Mouse (Mus musculus): ENCODE data around the gene Oas1a. TPM values are rescaled to one million over a fixed set of nuclear protein-coding genes. Genes with fewer than 3 reads are reported as not detected.

Gene Oas1a
- polyA plus RNA-seq, 1 experiment from 2014 or later, result 2.2 TPM

- H3K4me2 ChIP-seq (replicated peaks; ENCODE audit: low read depth, low read length), result no peak overlapping the region
- ATAC-seq (ENCODE audit: low FRiP score, low TSS enrichment), result no peak
- H3K9me3 ChIP-seq (ENCODE audit: control insufficient read depth, low read length), result no peaks in the 10 kb centered on the region
- H3K4me1 ChIP-seq (ENCODE audit: control insufficient read depth, insufficient read depth, low read length), result no peaks in the 10 kb centered on the region
- H3K4me3 ChIP-seq (ENCODE audit: low read length), result no peak overlapping the region
- no peaks in the 10 kb centered on the region for H3K36me3 ChIP-seq (ENCODE audit: control insufficient read depth, insufficient read depth, low read length)
- no peaks in the 10 kb centered on the region for H3K27me3 ChIP-seq (ENCODE audit: control insufficient read depth, insufficient read depth, low read length)
- 88% methylated on average over 7 of the region's 7 CpGs for WGBS
- H3K9ac ChIP-seq (ENCODE audit: low read depth, low read length), result no peak overlapping the region
- H3K27ac ChIP-seq (ENCODE audit: low read depth, low read length), result no peak overlapping the region
Measured at GRCm38 (mm10) chr5:120869436-120870015, 37.8 kb downstream of the Oas1a start.

GRCm38 (mm10) chr5:120865336-120865860 is 41.9 kb downstream of the Oas1a start:
- Histone ChIP-seq H3K9ac (ENCODE audit: low read depth, low read length) (no peak overlapping the region), H3K4me1 (ENCODE audit: control insufficient read depth, insufficient read depth, low read length) (no peaks in the 10 kb centered on the region), H3K4me2 (replicated peaks; ENCODE audit: low read depth, low read length) (no peak overlapping the region), H3K4me3 (ENCODE audit: low read length) (no peak overlapping the region), H3K9me3 (ENCODE audit: control insufficient read depth, low read length) (no peaks in the 10 kb centered on the region), H3K27me3 (ENCODE audit: control insufficient read depth, insufficient read depth, low read length) (no peaks in the 10 kb centered on the region), H3K27ac (ENCODE audit: low read depth, low read length) (no peak overlapping the region), H3K36me3 (ENCODE audit: control insufficient read depth, insufficient read depth, low read length) (no peaks in the 10 kb centered on the region)
- no peak for ATAC-seq (ENCODE audit: low FRiP score, low TSS enrichment)
- WGBS, result 74% methylated on average over 3 of the region's 3 CpGs

GRCm38 (mm10) chr5:120861121-120861520 is 46.2 kb downstream of the Oas1a start, which contains the start of gene Oas1h:
Oas1h (plus strand) TSS chr5:120861421.
- Histone ChIP-seq H3K27ac (ENCODE audit: low read depth, low read length) (no peak within 1 kb of the TSS), H3K4me1 (ENCODE audit: control insufficient read depth, insufficient read depth, low read length) (no peaks in the 10 kb centered on the region), H3K9me3 (ENCODE audit: control insufficient read depth, low read length) (no peaks in the 10 kb centered on the region), H3K9ac (ENCODE audit: low read depth, low read length) (no peak within 1 kb of the TSS), H3K36me3 (ENCODE audit: control insufficient read depth, insufficient read depth, low read length) (no peaks in the 10 kb centered on the region), H3K27me3 (ENCODE audit: control insufficient read depth, insufficient read depth, low read length) (no peaks in the 10 kb centered on the region), H3K4me2 (replicated peaks; ENCODE audit: low read depth, low read length) (no peak within 1 kb of the TSS), H3K4me3 (ENCODE audit: low read length) (no peak within 1 kb of the TSS)
- no peak for ATAC-seq (ENCODE audit: low FRiP score, low TSS enrichment)
- 45% methylated on average over 4 of the region's 4 CpGs for WGBS

- Histone ChIP-seq H3K27ac (ENCODE audit: low read depth, low read length) (no peak overlapping the region), H3K4me3 (ENCODE audit: low read length) (no peak overlapping the region), H3K36me3 (ENCODE audit: control insufficient read depth, insufficient read depth, low read length) (no peaks in the 10 kb centered on the region), H3K9me3 (ENCODE audit: control insufficient read depth, low read length) (peaks cover 5% of the 10 kb centered on the region; the same call in 1 of the 2 replicates), H3K27me3 (ENCODE audit: control insufficient read depth, insufficient read depth, low read length) (no peaks in the 10 kb centered on the region), H3K9ac (ENCODE audit: low read depth, low read length) (no peak overlapping the region), H3K4me2 (replicated peaks; ENCODE audit: low read depth, low read length) (no peak overlapping the region), H3K4me1 (ENCODE audit: control insufficient read depth, insufficient read depth, low read length) (no peaks in the 10 kb centered on the region)
- WGBS, result 85% methylated on average over 2 of the region's 2 CpGs
- no peak for ATAC-seq (ENCODE audit: low FRiP score, low TSS enrichment)
Measured at GRCm38 (mm10) chr5:120859241-120859640, 48.1 kb downstream of the Oas1a start.

GRCm38 (mm10) chr5:120849601-120850136 is 57.7 kb downstream of the Oas1a start:
- no peak overlapping the region for H3K4me3 ChIP-seq (ENCODE audit: low read length)
- no peaks in the 10 kb centered on the region for H3K27me3 ChIP-seq (ENCODE audit: control insufficient read depth, insufficient read depth, low read length)
- H3K4me2 ChIP-seq (replicated peaks; ENCODE audit: low read depth, low read length), result no peak overlapping the region
- no peaks in the 10 kb centered on the region for H3K4me1 ChIP-seq (ENCODE audit: control insufficient read depth, insufficient read depth, low read length)
- no peak overlapping the region for H3K27ac ChIP-seq (ENCODE audit: low read depth, low read length)
- no peaks in the 10 kb centered on the region for H3K36me3 ChIP-seq (ENCODE audit: control insufficient read depth, insufficient read depth, low read length)
- no peak overlapping the region for H3K9ac ChIP-seq (ENCODE audit: low read depth, low read length)
- H3K9me3 ChIP-seq (ENCODE audit: control insufficient read depth, low read length), result peaks cover 6% of the 10 kb centered on the region; the same call in 1 of the 2 replicates
- ATAC-seq (ENCODE audit: low FRiP score, low TSS enrichment), result no peak
- WGBS, result 67% methylated on average over 3 of the region's 3 CpGs

- ATAC-seq (ENCODE audit: low FRiP score, low TSS enrichment), result no peak
- Histone ChIP-seq H3K36me3 (ENCODE audit: control insufficient read depth, insufficient read depth, low read length) (no peaks in the 10 kb centered on the region), H3K4me1 (ENCODE audit: control insufficient read depth, insufficient read depth, low read length) (no peaks in the 10 kb centered on the region), H3K4me3 (ENCODE audit: low read length) (no peak within 1 kb of the TSS), H3K9ac (ENCODE audit: low read depth, low read length) (no peak within 1 kb of the TSS), H3K27ac (ENCODE audit: low read depth, low read length) (no peak within 1 kb of the TSS), H3K27me3 (ENCODE audit: control insufficient read depth, insufficient read depth, low read length) (no peaks in the 10 kb centered on the region), H3K9me3 (ENCODE audit: control insufficient read depth, low read length) (0 out of 2 replicates have a peak, but pooled peaks cover 2% of the 10 kb centered on the region), H3K4me2 (replicated peaks; ENCODE audit: low read depth, low read length) (no peak within 1 kb of the TSS)
- 77% methylated on average over 4 of the region's 4 CpGs for WGBS
Measured at GRCm38 (mm10) chr5:120847067-120847466, 60.3 kb downstream of the Oas1a start, which contains the start of gene Oas1f. Oas1f (plus strand) TSS chr5:120847367.

Small RNA genes within 50 kb of the gene (microRNA-seq; reads per million reads assigned to microRNA genes)
- not detected for gene Gm22907

Other genes starting within 250 kb of the Oas1a start
- 7.3 and 10.1 TPM in 2 replicates for gene Dtx1, start 195.6 kb downstream of the Oas1a start, polyA plus RNA-seq (2014; fragmentation: Nextera tagmentation; extraction: Ambion mirVana)
- 0.19 and 0.37 TPM in 2 replicates for gene Oas2, start 157.7 kb downstream of the Oas1a start, polyA plus RNA-seq (2014; fragmentation: Nextera tagmentation; extraction: Ambion mirVana)
- gene Oas3, start 129.9 kb downstream of the Oas1a start, polyA plus RNA-seq (2014; fragmentation: Nextera tagmentation; extraction: Ambion mirVana), result not detected in 2 replicates
- gene Oas1e, start 112.0 kb downstream of the Oas1a start, polyA plus RNA-seq (2014; fragmentation: Nextera tagmentation; extraction: Ambion mirVana), result not detected in 2 replicates
- gene Oas1c, start 95.0 kb downstream of the Oas1a start, polyA plus RNA-seq (2014; fragmentation: Nextera tagmentation; extraction: Ambion mirVana), result 0.30 and 0.63 TPM in 2 replicates
- not detected in 2 replicates for gene Oas1f, start 60.2 kb downstream of the Oas1a start, polyA plus RNA-seq (2014; fragmentation: Nextera tagmentation; extraction: Ambion mirVana)
- gene Oas1h, start 46.1 kb downstream of the Oas1a start, polyA plus RNA-seq (2014; fragmentation: Nextera tagmentation; extraction: Ambion mirVana), result not detected in 2 replicates
- 0.10 and 0.45 TPM in 2 replicates for gene Oas1g, start 19.9 kb downstream of the Oas1a start, polyA plus RNA-seq (2014; fragmentation: Nextera tagmentation; extraction: Ambion mirVana)
- gene Oas1d, start 7.0 kb upstream of the Oas1a start, polyA plus RNA-seq (2014; fragmentation: Nextera tagmentation; extraction: Ambion mirVana), result not detected in 2 replicates
- gene Rph3a, start 102.6 kb upstream of the Oas1a start, polyA plus RNA-seq (2014; fragmentation: Nextera tagmentation; extraction: Ambion mirVana), result not detected in 2 replicates

Data from kidney, embryonic 14.5 days (tissue).